Mouse (Mus musculus) hematopoietic stem cell, adult 5-6 weeks (primary cell): ENCODE results near the gene Cyp2t4. TPM values are rescaled to one million over a fixed set of nuclear protein-coding genes. Genes with fewer than 3 reads are reported as not detected.

Experiments used
- ATAC-seq, 2 experiments: fragments of 125-278 bp in 1 of 2; replicated peaks in 1 of 2; 2 replicates each; pipeline ENCODE4 v1.8.0; 2016 to 2017; ENCODE audit warnings: inconsistent platforms in 2 of 2, mild to moderate bottlenecking in 2 of 2, moderate number of reproducible peaks in 2 of 2, low read depth in 1 of 2, moderate TSS enrichment in 1 of 2; ENCODE audit not compliant: low FRiP score in 2 of 2, poor library complexity in 2 of 2, severe bottlenecking in 2 of 2, insufficient read depth in 1 of 2, low TSS enrichment in 1 of 2
- total RNA-seq: library from RNA; stranded (forward); fragments of 172-1452, 232-1000 nt; gene quantifications from 2 replicates; pipeline ENCODE4 v1.2.3, GENCODE M21; 2017

Gene Cyp2t4
- total RNA-seq, 1 experiment from 2014 or later = not detected

DNA sequence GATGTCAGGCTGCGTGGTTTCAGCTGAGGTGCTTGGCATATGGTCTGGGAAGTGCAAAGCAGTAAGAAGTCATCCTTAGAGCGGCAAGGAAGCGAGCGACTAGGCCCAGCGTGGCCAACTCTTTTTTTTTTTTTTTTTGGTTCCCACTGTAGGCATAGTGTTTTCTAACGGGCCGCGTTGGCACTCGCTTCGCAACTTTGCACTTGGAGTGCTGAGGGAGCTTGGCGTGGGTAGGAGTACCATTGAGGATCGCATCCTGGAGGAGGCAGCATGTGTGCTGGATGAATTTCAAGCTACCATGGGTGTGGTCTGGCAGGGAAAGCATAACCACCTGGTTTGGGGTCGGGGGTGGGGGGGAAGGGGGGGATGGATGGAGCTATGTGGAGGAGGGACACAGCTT lies 2.5 kb downstream of the Cyp2t4 start:
- ATAC-seq = no peak

DNA sequence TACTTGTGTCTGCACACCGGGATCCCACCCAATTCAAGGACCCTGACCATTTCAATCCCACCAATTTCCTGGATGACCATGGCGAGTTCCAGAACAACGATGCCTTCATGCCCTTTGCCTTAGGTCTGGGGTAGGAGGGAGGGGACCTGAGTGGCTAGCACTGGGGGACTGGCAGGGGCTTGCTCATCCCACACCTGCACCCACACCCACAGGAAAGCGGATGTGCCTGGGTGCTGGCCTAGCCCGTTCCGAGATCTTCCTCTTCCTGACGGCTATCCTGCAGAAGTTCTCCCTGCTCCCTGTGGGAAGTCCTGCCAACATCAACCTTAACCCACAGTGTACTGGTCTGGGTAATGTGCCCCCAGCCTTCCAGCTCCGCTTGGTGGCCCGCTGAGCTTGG lies 4.7 kb downstream of the Cyp2t4 start:
- ATAC-seq = no peak

DNA sequence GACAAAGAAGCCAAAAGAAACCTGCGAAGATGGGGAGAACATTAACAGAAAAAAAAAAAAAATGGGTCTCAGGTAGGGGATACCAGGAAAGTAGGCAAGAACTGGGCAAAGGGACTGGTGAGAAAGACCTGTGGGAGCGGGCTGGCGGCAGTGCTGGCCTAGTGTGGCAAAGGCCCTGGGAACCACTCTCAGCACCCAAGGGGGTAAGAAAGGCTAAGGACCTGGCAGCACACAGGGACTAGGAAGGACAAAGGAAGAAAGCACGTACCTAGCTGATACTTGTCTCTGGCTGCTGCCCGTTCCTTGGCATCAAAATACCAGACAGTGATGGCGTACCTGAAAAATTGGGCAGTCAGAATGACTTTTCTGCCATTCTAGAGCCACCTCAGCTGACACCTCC lies 5.7 kb downstream of the Cyp2t4 start:
- ATAC-seq = no peak

DNA sequence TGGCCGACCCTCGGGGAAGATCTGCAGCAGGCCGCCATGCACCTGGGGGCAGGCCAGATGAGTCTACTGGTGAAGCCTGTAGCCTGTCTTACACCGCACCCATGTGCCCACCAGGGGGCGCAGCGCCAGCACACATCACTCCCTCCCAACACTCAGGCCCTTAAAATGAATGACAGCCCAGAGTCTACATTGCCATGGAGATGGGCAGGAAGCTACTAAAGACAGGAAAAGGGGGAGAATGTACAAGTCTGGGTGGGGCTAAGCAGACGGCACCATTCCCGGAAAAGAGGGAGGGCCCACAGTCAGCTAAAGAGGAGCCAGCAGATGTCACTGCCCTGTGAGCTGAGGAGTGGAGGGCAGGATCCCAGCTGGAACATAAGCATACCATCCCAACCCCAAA lies 6.4 kb downstream of the Cyp2t4 start:
- peak; percentile 87 for ATAC-seq

DNA sequence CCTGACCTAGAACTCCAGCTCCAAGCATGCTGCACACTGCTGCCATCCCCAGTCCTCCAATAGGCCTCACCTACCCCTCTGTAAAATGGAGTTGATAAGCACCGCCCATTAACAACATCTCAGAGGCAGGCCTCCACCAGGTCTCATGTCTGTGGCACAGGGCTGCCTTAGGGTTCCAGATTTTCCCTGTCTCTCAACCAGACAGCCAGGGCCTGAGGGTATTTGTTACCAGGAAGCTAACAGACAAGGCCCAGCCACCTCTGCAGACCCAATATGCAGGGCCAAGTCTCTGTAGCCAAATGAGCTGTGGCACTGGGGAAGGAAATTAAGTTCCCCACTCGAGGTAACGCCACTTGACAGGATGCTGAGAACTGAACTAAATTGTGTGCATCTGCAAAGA lies 7.4 kb downstream of the Cyp2t4 start:
- ATAC-seq = no peak

DNA sequence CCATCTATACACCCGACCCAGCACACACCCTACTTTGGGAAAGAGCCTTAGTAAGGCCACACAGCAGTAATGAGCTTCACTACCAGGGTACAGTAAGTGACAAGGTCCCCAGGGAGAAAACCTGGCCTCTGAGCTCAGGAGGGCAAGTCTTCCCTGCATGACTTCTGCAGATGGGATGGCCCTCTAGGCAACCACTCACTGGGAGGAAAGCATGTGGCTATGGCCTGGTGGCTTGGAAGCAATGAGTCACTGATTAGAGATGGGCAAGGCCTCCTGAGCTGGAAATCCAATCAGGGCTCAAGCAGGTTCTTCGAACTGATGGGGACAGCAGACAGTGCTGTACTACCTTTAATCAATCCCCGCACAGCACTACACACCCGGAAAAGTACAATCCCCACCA lies 8.2 kb downstream of the Cyp2t4 start:
- ATAC-seq = no peak

DNA sequence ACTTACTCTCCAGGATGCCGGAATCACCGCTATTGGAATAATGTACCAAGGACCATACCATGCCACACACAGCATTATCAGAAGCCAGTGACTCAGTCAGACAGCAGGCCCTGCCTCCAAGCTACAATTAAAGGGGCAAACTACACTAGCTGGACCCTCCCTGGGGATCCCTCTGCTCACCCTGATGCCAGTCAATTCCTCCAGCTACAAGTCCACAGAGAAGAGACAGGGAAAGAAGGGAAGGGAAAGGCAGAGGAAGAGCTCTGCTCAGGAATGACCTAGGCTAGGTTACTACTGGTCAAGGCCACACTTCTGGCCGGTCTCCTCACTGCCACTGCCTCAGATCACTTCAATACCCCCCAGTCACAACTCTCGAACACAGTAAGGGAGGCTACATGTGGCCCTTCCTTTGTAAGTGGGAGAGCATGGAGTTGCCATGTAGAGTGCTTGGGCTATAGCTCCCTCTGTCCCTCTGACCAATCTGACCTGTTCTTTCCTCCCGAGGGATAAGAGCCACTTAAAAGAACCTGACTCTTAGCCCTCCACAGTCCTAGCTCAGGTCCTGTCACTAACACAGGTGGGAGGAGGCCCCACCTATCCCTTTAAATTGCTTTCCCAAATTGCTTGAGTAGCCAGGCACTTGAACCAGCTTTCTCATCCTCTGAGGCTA lies 9.4 kb downstream of the Cyp2t4 start:
- no peak for ATAC-seq

DNA sequence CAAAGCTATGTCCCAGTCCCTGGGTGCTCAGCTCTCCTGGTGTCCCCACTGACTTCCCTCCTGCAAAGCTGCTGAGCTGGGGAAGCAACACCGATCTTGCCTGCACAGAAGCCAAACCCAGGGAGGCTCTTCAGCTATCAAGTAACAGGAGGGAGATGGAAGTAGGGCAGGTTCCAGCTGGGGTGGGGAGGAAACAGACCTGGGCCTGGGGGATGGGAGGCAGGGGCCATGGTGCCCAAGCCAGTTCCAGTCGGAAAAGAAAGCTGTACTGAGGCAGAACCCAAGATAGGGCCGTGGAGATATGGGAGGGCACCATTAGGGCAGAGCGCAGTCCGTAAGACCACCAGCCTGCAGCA lies 9.9 kb downstream of the Cyp2t4 start:
- ATAC-seq = no peak

DNA sequence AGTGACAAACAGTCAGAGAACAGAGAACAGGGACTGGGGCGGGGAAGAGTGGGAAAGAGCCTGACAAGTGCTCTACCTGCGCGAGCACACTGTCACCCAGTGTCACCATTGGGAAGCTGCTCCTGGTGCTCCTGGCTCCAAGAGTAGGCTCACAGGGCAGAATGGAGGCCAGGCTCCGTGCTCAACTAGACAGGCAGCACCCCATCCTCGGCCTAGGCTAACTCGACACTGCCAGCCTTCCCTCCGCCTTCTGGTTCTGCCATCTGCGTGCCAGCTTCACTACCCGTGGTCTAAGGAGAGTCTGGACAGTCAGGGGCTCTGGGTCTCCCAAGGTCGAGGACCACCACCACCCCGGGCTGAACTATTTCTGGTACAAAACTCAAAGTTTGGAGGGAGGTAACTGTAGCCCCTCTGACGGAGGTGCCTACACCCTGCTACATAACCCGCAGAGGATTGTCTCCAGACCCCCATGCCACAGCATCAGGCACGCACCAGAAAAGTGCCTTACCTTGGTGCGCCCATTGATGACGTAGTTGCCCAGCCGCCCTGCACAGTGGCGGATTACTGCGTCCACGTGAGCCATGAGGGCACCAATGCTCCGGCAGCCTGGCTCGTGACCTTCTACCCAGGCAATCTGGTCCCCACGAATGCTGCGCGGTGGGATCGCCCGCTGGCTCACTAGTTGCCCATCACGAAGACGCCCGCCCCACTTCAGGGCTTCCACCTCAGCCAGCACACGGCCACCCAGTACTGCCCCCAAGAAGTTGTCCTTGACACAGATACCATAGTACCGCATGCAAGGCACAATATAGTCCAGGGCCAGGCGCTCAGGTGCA lies 10.8 kb downstream of the Cyp2t4 start:
- ATAC-seq = no peak

DNA sequence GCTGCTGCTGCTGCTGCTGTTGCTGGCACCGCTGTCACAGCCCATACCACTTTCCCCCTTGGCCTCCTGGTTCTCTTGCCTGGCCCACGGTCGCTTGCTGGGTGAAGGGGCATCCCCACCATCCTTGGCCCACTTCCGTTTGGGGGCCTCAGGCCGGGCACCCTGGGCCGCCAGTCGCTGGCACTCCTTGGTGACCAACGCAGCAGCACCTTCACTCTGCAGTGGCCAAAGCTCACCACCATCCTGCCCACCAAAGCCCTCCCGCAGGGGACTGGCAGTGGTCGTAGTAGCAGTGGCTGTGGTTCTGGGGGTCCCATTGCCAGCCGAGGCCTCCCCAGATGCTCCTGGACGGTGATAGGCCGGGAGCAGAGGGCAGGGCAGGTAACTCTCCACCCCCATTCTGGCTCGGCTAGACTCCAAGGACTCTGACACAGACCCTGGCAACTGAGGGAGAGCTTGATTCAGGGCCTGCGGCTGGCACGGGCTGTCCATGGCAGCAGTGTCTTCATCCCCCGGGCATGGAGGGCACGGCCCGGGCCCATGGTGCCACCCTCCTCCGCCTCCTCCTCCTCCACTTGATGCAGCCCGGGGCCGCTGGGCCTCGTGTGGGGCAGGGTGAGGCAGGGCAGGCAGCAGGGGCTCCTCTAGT lies 11.6 kb downstream of the Cyp2t4 start:
- no peak for ATAC-seq

DNA sequence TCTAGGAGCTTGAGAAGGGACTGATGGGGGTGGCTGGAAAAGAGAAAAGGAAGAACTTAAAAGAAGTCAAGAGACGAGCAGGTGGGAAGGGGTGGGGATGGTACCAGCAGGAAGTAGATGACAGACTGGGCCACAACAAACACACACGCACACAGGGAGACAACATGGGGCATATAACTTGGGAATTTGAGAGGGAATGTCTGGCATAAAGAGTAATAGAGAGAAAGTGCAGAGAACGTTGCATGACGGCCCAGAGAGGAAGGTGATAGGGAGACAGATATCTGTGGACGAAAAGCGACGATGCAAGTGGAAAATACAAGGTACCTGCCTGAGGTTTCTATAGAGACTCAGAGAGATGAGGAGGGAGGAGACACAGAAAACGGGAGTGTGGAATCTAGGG lies 12.2 kb downstream of the Cyp2t4 start:
- ATAC-seq = no peak

DNA sequence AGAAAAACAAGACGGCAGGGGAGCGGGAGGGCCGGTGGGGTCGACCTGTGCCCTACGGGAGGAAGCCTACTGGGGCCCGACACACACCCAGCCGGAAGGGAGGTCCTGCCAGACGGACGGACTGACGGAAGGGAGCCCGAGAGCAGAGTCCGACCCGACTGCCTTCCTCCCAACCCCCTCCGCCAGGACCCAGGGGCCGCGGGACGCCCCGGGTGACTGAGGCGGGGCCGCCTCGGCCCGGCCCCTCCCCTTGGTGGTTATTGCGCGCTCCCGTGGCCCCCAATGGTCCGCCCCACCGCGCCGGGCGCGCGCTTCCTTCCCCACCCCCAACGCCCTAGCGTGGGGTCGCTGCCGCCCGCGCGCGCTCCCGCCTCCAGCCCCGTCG lies 12.7 kb downstream of the Cyp2t4 start:
- ATAC-seq = peak; percentile 48 to 54

DNA sequence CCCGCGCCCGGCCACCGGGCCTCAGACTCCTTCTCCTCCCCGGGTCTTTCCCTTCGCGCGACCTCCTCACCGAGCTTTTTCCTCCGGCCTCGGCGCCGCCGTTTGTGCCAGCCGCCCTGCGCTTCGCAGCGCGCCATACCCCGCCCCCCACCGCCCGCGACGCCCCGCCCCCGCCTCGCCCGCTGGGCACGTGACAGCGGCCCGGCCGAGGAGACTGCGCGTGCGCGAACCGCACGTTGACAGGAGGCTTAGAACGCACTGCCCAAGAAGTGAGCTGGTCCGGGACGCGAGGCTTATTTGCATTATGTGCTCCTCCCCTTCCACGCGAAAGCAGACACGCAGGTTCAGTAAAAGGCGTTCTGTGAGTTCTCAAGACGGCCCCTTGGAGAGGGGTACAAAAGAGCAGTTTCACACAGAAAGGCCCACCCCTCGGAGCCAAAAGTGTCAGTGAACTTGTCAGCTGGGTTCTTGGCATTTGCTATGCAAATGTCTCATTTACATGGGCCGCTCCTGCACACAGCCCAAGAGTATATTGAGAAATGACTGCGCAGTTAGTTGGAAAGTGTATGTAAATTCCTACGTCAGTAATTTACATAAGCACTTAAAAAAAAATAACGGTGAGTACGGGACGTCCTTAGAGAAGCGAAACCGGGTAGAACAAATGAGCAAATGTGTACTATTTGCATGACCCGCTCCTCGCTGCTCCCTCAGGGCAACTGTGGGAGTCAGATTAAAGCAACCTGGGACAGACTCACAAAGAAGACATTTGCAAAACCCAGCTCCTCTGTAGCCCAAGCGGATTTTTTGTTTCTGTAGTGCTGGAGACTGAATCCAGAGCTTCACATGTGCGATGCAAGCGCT lies 13.3 kb downstream of the Cyp2t4 start, which contains the start of gene Egln2:
TSS of gene Egln2 (minus strand) at position 189 of the 861 bp plus-strand sequence.
- peak; percentile 78 to 84 for ATAC-seq

DNA sequence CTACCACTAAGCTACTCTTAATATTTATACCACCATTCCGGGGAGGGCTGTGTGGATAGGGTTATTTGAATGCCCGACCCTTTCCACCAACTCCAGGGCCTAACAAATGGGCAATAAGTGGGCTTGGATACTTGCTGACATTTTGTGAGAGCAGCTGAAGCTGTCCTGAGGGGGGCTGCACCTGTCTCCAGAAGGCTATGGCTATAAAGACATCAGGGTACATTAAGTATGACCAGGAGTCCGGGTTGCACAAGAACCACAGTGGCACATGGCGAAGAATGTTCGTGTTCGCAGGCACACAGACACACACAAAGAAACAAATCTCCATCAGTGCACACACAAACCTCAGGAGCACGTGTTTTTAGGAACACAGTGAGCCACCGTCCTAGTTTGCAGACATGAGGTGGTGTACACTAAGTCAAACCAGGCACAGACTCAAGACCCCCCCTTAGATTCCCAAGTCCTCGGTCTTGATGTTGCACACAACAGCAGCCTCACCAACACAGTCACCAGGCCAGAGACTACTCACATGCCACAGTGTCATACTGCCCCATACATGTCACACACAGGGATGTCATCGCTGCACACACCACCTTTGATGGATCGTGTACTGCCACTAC lies 14.1 kb downstream of the Cyp2t4 start:
- ATAC-seq = no peak; a peak in 1 of 4 replicates

DNA sequence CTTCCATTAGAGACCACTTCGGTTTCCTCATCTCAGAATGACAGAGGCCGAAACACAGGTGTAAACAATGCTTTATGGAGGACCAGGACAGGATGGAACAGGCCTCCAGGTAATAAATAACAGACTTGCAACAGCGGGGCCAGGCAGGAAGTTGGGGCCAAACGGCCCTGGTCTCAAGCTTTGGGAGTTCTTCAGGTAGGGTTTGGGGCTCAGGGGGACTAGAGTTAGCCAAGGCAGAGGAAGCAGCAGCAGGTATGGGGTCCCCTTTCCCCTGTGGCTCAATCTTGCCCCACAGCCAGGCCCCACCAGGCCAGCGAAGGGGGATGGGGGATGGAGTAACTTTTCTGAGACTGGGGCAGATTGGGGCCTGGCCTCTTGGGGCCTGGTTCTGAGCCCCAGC lies 14.9 kb downstream of the Cyp2t4 start:
- ATAC-seq = no peak

DNA sequence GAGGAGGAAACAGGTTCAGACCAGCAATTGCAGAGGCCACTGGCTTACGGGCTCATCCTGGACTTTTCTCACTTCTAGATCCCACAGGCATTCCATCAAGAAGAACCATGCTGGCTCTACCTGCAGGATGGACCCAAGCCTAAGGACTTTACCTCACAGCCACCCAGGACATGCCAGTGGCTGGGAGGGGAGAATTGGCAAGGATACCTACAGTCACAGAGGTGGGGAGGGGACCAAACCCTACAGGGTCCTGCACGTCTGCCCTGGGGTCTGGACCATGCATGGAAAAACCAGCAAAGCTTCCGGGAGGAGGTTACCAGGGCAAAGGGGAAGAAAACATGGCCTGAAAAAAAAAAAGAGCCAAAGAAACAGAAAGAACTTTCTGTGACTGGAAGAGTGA lies 17.5 kb downstream of the Cyp2t4 start:
- ATAC-seq = no peak

DNA sequence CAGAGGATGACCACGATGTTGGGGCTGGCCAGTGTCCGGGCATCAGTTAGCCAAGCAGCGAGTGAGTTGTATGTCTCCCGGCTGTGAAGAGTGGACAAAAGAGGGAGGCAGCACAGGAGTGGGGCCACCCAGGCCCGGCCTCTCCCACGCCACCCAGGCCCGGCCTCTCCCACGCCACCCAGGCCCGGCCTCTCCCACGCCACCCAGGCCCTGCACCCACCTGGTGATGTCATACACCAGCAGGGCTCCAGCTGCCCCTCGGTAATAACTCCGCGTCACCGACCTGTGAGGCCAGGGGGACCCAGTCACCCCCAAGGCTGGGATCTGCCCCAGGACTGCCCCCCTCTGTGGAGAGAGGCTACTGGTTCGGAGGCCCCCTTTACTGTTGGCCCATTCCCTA lies 21.0 kb downstream of the Cyp2t4 start:
- no peak for ATAC-seq
